Mouse (Mus musculus): ENCODE measurements around the gene Fbxl15. TPM values are rescaled to one million over a fixed set of nuclear protein-coding genes. Genes with fewer than 3 reads are reported as not detected.

Fbxl15 gene
- total and polyA plus RNA-seq, 3 experiments, result 5.3 to 8.0 (median 5.3) TPM

DNA sequence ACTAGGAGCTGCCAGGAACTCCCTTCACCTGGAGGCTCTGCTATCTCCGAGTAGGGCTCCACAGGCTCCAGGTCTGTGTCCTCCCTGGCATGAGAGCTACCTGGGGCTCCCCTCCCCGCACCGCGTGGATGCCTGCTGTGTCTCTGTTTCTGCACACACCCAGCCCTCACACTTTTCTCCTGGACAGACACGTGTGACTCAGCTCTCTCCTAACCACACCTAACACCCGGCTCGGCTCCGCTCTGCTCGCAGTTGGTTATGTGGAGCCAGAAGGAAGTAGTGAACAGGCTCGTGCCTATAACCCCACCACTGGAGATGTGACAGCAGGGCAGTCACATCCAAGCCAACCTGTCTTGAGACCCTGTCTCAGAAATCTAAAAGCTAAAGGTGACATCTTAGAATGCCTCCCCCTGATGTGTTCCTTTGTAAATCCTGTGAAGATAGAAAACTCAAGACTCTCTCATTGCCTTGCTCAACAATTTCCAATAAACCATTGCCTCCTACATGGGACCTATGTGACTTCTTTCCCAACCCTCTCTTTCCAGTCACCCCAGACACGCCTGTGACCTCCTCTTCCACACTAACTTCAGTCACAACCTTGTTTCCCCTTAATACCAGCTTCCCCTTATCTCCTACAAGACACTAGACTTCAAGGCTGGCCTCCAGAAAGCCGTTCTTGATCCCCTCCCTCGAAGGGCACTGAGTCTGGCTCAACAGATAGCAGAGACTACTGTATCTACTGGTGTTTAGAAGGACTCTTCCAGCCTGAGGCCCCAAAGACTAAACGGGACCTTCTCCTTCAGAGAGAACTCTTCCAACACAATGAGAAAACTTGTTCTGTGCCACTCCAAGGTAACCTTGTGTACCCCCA is 12.9 kb upstream of the Fbxl15 start:
- Histone ChIP-seq H3K4me1 (ENCODE audit: control insufficient read depth, insufficient read depth, low read length) (peaks cover 2% of the 10 kb centered on the region; the same call in 1 of the 2 replicates), H3K27ac (no peak overlapping the region), H3K79me2 (replicated peaks; ENCODE audit: control insufficient read depth, insufficient read depth, low read length) (no peaks in the 10 kb centered on the region), H3K9ac (ENCODE audit: low read depth, low read length) (no peak overlapping the region), H3K36me3 (ENCODE audit: control insufficient read depth, insufficient read depth, low read length) (no peaks in the 10 kb centered on the region), H3K27me3 (ENCODE audit: control insufficient read depth, insufficient read depth, low read length) (peaks cover 26% of the 10 kb centered on the region), H3K4me3 (no peak overlapping the region)
- TF ChIP-seq CTCF (IDR thresholded peaks at IDR 0.05) (no peak), POLR2A (IDR thresholded peaks at IDR 0.05; ENCODE audit: insufficient read depth, low read depth, low read length) (no peak), EP300 (IDR thresholded peaks at IDR 0.05; ENCODE audit: insufficient read depth, low read depth, low read length) (no peak)
- WGBS, result 29% methylated on average over 14 of the region's 14 CpGs
- DNase-seq, result no peak
- intact Hi-C loops (cut with DNase I), result no loop called here

DNA sequence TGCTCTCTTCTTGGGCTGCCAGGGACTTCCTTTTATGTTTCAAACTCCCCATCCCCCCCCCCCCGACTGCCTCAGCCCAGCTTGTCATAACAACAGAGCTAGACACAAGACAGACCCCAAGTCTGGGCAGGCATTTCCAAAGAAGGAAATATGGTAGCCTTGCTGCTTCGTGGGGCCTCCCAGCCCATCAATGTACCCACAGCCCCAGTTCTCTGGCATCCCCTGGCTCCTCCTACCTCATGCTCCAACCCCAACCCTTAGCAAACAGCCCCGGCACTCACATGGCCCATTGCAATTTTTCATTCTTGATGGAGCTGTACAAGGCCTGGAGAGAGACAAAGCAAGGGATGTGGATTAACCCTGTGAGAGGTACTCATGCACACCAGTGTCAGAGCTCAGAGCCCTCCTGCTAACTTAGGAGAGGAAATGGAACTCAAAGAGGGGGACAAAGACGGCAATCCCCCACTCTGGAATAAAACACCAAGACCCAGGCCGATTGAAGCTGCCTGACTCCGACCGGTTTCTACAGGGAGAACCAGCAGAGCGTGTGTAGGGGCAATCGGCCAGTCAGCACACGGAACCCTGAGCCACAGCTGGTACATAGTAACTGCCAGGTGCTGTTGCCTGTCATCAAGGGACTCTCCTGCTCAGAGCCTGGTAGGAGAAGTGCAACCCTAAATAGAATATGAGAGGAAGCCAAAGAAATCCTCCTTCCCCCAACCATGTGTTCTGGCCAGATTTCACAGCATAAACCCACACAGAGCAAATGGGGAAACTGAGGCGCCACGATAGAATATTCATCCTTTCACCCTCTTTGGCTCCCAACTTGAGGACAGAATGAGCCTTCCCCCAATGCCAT is 12.0 kb upstream of the Fbxl15 start:
- intact Hi-C loops (cut with DNase I), result no loop called here
- 57% methylated on average over 12 of the region's 12 CpGs for WGBS
- no peak overlapping the region for H3K9ac ChIP-seq (ENCODE audit: low read depth, low read length)
- no peaks in the 10 kb centered on the region for H3K36me3 ChIP-seq (ENCODE audit: control insufficient read depth, insufficient read depth, low read length)
- H3K4me3 ChIP-seq, result no peak overlapping the region
- H3K27me3 ChIP-seq (ENCODE audit: control insufficient read depth, insufficient read depth, low read length), result peaks cover 26% of the 10 kb centered on the region
- no peaks in the 10 kb centered on the region for H3K79me2 ChIP-seq (replicated peaks; ENCODE audit: control insufficient read depth, insufficient read depth, low read length)
- H3K4me1 ChIP-seq (ENCODE audit: control insufficient read depth, insufficient read depth, low read length), result peaks cover 2% of the 10 kb centered on the region; the same call in 1 of the 2 replicates
- TF ChIP-seq POLR2A (IDR thresholded peaks at IDR 0.05; ENCODE audit: insufficient read depth, low read depth, low read length) (no peak), CTCF (IDR thresholded peaks at IDR 0.05) (no peak), EP300 (IDR thresholded peaks at IDR 0.05; ENCODE audit: insufficient read depth, low read depth, low read length) (no peak)
- H3K27ac ChIP-seq, result no peak overlapping the region
- no peak for DNase-seq

DNA sequence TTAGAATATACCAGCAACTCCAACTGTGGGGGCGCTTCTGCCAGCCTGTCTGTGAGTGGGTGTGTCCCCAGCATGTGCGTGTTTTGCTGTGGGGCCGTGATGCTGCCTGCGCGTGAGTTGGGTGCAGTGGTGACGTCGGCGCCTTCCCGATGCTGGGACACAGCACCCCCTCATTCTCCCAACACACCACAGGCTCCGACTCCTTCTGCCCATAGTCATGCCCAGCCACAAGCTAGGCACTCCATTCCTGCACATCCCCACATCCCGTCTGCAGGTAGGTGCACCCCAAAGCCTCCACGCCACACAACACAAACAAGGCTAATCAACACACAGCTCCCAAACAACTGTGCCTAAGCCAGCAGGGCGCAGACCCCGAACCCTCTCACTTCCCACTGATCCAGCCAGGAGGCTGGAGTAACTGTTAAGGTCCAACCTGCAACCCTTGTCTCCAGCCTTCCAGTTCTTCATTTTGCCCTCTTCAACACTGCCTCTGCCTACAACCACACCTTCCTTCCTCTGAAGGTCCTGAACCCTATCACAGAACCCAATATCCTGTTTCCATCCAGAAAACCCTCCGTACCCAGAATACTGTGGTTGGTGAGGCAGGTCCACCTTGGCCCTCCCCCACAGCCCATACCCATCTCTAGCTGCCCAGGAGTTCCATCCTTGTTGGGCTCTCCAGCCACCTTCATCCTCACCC is 11.0 kb upstream of the Fbxl15 start:
- intact Hi-C loops (cut with DNase I), result no loop called here
- DNase-seq, result peak in 1 of 2 experiments; percentile 2
- peaks cover 2% of the 10 kb centered on the region; the same call in 1 of the 2 replicates for H3K4me1 ChIP-seq (ENCODE audit: control insufficient read depth, insufficient read depth, low read length)
- H3K9ac ChIP-seq (ENCODE audit: low read depth, low read length), result 0 out of 2 replicates have a peak overlapping the region, but pooled peaks have one; percentile 10
- peaks cover 27% of the 10 kb centered on the region for H3K27me3 ChIP-seq (ENCODE audit: control insufficient read depth, insufficient read depth, low read length)
- no peaks in the 10 kb centered on the region for H3K79me2 ChIP-seq (replicated peaks; ENCODE audit: control insufficient read depth, insufficient read depth, low read length)
- TF ChIP-seq CTCF (IDR thresholded peaks at IDR 0.05), result no peak
- WGBS, result 36% methylated on average over 15 of the region's 15 CpGs
- no peak overlapping the region for H3K4me3 ChIP-seq
- no peaks in the 10 kb centered on the region for H3K36me3 ChIP-seq (ENCODE audit: control insufficient read depth, insufficient read depth, low read length)
- H3K27ac ChIP-seq, result no peak overlapping the region

DNA sequence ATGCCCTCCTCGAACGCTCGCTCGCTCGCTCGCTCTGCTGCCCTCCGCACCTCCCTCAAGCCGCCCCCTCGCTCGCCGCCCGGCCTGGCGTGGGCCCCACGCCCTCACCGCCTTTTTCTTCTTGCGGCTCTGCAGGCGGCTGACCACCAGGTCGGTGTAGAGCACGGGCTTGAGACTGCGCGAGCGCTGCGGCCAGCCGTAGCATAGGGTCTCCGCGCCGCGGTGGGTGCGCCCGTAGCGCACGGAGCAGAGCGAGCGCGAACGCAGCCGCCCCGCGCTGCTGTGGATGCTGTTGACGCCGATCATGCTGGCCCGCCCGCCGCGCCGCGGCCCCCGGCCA is 10.5 kb upstream of the Fbxl15 start:
- intact Hi-C loops (cut with DNase I), result no loop called here
- H3K27me3 ChIP-seq (ENCODE audit: control insufficient read depth, insufficient read depth, low read length), result peaks cover 27% of the 10 kb centered on the region
- TF ChIP-seq CTCF (IDR thresholded peaks at IDR 0.05) (no peak), POLR2A (IDR thresholded peaks at IDR 0.05; ENCODE audit: insufficient read depth, low read depth, low read length) (no peak), EP300 (IDR thresholded peaks at IDR 0.05; ENCODE audit: insufficient read depth, low read depth, low read length) (no peak)
- H3K4me1 ChIP-seq (ENCODE audit: control insufficient read depth, insufficient read depth, low read length), result peaks cover 2% of the 10 kb centered on the region; the same call in 1 of the 2 replicates
- no peak overlapping the region for H3K4me3 ChIP-seq
- 0 out of 2 replicates have a peak overlapping the region, but pooled peaks have one; percentile 10 for H3K9ac ChIP-seq (ENCODE audit: low read depth, low read length)
- 1% methylated on average over 35 of the region's 48 CpGs for WGBS
- peak in 1 of 2 experiments; percentile 24 for DNase-seq
- no peak overlapping the region for H3K27ac ChIP-seq
- no peaks in the 10 kb centered on the region for H3K36me3 ChIP-seq (ENCODE audit: control insufficient read depth, insufficient read depth, low read length)
- no peaks in the 10 kb centered on the region for H3K79me2 ChIP-seq (replicated peaks; ENCODE audit: control insufficient read depth, insufficient read depth, low read length)

DNA sequence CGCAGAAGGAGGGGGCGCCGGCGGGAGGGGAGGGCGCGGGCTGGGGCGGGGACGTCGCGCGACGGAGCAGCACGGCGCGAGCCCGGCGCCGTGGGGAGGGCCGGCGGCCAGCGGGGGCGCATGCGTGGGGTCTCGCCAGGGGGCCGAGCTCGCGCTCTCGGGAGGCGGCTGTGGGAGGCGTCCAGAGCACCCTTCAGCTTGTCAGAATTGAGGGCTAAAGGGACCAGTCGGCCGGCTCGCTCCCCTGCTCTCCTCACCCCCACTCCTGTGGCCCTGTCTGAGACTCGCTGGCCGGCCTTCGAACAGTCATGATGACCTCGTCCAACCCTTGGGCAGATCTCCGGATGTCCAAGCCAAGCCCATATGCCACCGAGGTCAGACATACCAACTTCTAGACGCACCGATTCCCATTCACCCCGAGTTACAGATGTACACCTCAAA is 9.9 kb upstream of the Fbxl15 start:
- peak overlapping the region; percentile 15; the same call in 1 of the 2 replicates for H3K9ac ChIP-seq (ENCODE audit: low read depth, low read length)
- H3K4me3 ChIP-seq, result peak overlapping the region; percentile 14; the same call in 1 of the 2 replicates
- peak; percentile 45 to 48 for DNase-seq
- no peaks in the 10 kb centered on the region for H3K36me3 ChIP-seq (ENCODE audit: control insufficient read depth, insufficient read depth, low read length)
- 2% methylated on average over 25 of the region's 42 CpGs for WGBS
- H3K27ac ChIP-seq, result no peak overlapping the region
- H3K27me3 ChIP-seq (ENCODE audit: control insufficient read depth, insufficient read depth, low read length), result peaks cover 27% of the 10 kb centered on the region
- intact Hi-C loops (cut with DNase I), result no loop called here
- H3K4me1 ChIP-seq (ENCODE audit: control insufficient read depth, insufficient read depth, low read length), result peaks cover 2% of the 10 kb centered on the region; the same call in 1 of the 2 replicates
- TF ChIP-seq CTCF (IDR thresholded peaks at IDR 0.05) (no peak), EP300 (IDR thresholded peaks at IDR 0.05; ENCODE audit: insufficient read depth, low read depth, low read length) (no peak), POLR2A (IDR thresholded peaks at IDR 0.05; ENCODE audit: insufficient read depth, low read depth, low read length) (no peak)
- H3K79me2 ChIP-seq (replicated peaks; ENCODE audit: control insufficient read depth, insufficient read depth, low read length), result no peaks in the 10 kb centered on the region
